Mouse (Mus musculus): ENCODE measurements around the gene Gpatch8.

The Gpatch8 gene

DNA sequence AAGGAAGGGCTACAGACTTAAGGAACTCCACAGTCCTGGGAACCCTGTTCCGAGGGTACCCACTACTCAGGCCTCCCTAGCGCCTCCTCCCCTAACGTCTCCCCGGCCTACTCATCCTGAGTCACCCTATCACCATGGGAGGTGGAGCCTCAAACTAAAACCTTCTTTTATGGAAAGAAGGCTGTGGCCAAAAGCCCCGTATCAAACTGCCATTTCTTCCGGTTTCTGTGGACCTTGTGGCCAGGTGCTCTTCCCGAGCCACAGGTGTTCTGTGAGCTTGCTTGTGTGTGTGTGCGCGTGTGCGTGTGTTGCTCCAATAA lies 119.8 kb downstream of the Gpatch8 start:
- CTCF ChIA-PET: no interaction called here

DNA sequence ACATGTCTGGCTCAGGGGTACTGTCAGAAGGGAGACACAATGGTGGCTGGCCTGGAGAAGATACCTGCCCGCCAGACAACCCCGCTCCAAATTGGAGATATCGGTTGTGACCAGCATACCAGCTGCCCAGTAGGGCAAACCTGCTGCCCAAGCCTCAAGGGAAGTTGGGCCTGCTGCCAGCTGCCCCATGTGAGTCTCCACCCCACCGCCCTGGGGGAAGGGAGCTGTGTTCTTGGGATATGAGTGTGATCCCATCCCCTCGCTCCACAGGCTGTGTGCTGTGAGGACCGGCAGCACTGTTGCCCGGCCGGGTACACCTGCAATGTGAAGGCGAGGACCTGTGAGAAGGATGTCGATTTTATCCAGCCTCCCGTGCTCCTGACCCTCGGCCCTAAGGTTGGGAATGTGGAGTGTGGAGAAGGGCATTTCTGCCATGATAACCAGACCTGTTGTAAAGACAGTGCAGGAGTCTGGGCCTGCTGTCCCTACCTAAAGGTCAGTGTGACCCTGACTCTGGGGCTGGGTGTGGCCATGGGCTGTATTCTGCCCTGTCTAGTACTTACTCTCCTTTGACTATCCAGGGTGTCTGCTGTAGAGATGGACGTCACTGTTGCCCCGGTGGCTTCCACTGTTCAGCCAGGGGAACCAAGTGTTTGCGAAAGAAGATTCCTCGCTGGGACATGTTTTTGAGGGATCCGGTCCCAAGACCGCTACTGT lies 120.3 kb downstream of the Gpatch8 start:
- CTCF ChIA-PET: no interaction called here

DNA sequence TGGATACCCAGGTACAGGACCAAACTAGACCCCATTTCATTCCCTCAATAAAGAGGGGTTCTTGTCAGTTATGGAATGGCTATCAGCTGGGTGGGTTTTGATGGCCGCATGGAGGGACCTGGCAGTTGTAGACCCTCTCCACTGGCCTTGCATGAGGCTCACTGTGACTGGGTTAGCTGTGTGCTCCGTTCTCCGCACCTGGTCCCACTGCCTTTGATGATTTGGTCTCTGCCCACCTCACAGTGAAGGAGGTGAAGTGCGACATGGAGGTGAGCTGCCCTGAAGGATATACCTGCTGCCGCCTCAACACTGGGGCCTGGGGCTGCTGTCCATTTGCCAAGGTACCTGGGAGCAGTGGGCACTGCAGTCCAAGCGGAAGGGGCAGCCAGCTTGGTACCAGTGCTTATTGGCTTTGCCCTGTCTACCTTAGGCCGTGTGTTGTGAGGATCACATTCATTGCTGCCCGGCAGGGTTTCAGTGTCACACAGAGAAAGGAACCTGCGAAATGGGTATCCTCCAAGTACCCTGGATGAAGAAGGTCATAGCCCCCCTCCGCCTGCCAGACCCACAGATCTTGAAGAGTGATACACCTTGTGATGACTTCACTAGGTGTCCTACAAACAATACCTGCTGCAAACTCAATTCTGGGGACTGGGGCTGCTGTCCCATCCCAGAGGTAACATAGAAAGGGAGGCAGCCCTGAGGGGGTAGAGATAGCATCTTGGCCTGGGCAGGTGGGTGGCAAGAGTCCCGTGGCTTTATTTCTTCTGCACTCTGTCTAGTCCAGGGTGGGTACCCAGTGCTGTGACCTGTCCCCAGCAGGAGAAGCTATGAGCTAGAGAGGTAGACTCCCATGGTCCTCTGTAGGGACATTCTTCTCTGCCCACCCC lies 121.1 kb downstream of the Gpatch8 start:
- CTCF ChIA-PET: interaction anchor here (0.8 kb wide), 1 partner anchor 187 kb away, joined by 9 read pairs; no protein-coding TSS in a partner anchor

- CTCF ChIA-PET: interaction anchor here (0.8 kb wide), 1 partner anchor 186 kb away, joined by 9 read pairs; no protein-coding TSS in a partner anchor
Observed at GRCm38 (mm10) chr11:102434406-102434805, 121.8 kb downstream of the Gpatch8 start.

GRCm38 (mm10) chr11:102433866-102434265 lies 122.3 kb downstream of the Gpatch8 start:
- CTCF ChIA-PET: interaction anchor here (0.6 kb wide), 1 partner anchor 14 kb away, joined by 4 read pairs; no protein-coding TSS in a partner anchor

DNA sequence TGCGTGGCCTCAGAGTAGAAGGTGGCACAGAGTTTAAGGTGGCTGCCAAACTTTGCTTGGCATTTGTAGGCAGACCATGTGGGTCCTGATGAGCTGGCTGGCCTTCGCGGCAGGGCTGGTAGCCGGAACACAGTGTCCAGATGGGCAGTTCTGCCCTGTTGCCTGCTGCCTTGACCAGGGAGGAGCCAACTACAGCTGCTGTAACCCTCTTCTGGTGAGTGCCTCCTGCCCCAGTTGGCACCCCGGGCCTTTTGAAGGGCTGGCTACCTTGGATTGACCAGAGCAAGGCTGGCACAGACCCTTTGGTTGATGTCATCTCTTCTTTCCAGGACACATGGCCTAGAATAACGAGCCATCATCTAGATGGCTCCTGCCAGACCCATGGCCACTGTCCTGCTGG lies 123.3 kb downstream of the Gpatch8 start:
- CTCF ChIA-PET: interaction anchor here (0.6 kb wide), 1 partner anchor 14 kb away, joined by 3 read pairs; no protein-coding TSS in a partner anchor

GRCm38 (mm10) chr11:102432115-102432843 lies 123.9 kb downstream of the Gpatch8 start:
- CTCF ChIA-PET: interaction anchor here (0.7 to 0.8 kb wide), 2 partner anchors 122 to 157 kb away, joined by 4 read pairs; no protein-coding TSS in a partner anchor

- CTCF ChIA-PET: interaction anchor here (0.7 to 0.8 kb wide), 2 partner anchors 121 to 156 kb away, joined by 4 read pairs; no protein-coding TSS in a partner anchor
Observed at GRCm38 (mm10) chr11:102431728-102432114, 124.5 kb downstream of the Gpatch8 start.

GRCm38 (mm10) chr11:102431018-102431645 lies 125.1 kb downstream of the Gpatch8 start:
- CTCF ChIA-PET: interaction anchor here (0.6 to 1.8 kb wide), 6 partner anchors 21 to 176 kb away, joined by 3 to 7 read pairs (median 4); partner anchors contain the start of gene Ubtf

GRCm38 (mm10) chr11:102430121-102431017 lies 125.8 kb downstream of the Gpatch8 start, which contains the start of gene Grn:
TSS of gene Grn (plus strand) at chr11:102430315.
- CTCF ChIA-PET: interaction anchor here (0.6 to 1.8 kb wide), 6 partner anchors 20 to 176 kb away, joined by 3 to 7 read pairs (median 4); partner anchors contain the start of gene Ubtf

DNA sequence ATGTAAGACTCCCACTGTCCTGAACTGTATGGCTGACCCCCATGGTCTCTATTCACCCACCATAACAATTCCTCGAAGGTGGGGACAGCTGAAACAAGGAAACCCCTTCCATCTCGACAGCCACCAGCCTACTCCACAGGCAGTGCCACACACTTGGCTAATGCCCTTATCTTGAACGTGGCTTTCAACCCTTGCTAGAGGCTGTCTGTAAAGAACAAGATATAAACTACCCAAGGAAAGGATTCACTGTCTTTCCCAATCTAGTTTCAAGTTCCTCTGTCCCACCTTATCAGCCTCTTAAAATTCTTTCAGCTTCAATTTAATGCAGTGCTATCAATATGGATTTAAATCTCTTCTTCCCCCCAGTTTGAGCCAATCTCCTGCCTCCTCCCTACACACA lies 126.6 kb downstream of the Gpatch8 start:
- CTCF ChIA-PET: interaction anchor here (1.8 kb wide), 1 partner anchor 121 kb away, joined by 4 read pairs; no protein-coding TSS in a partner anchor

- CTCF ChIA-PET: interaction anchor here (1.8 kb wide), 1 partner anchor 120 kb away, joined by 4 read pairs; no protein-coding TSS in a partner anchor
Observed at GRCm38 (mm10) chr11:102428981-102429540, 127.1 kb downstream of the Gpatch8 start.
